Mouse (Mus musculus) inflammation-experienced regulatory T-cells, adult 16 weeks (primary cell): ENCODE data around the gene Prg2. TPM values are rescaled to one million over a fixed set of nuclear protein-coding genes. Genes with fewer than 3 reads are reported as not detected.

Experiments used
- polyA plus RNA-seq: library from polyadenylated mRNA; unstranded; fragments of 100-300 nt; shearing (Covaris generic); gene quantifications from one replicate; pipeline ENCODE4 v1.2.1, GENCODE M21; 2017

Prg2 gene
- polyA plus RNA-seq: not detected

GRCm38 (mm10) chr2:84980188-84980587 lies at the start of gene Prg2:
TSS of gene Prg2 (plus strand) at chr2:84980461.

GRCm38 (mm10) chr2:84936474-84937429 lies 43.5 kb upstream of the Prg2 start, which contains the start of gene Slc43a3:
TSS of gene Slc43a3 (plus strand) at chr2:84936579.

GRCm38 (mm10) chr2:84987930-84988329 lies 7.7 kb downstream of the Prg2 start, which contains the start of gene Prg3:
TSS of gene Prg3 (plus strand) at chr2:84988215.

Other genes with a start within 250 kb of the Prg2 start
- 3.9 TPM for gene Ypel4, start 246.4 kb upstream of the Prg2 start, polyA plus RNA-seq
- gene Gm19426, start 236.8 kb upstream of the Prg2 start, polyA plus RNA-seq: not detected
- gene Serping1, start 205.0 kb upstream of the Prg2 start, polyA plus RNA-seq: not detected
- gene Ube2l6, start 181.6 kb upstream of the Prg2 start, polyA plus RNA-seq: 74.0 TPM
- not detected for gene Smtnl1, start 157.8 kb upstream of the Prg2 start, polyA plus RNA-seq
- gene Timm10, start 153.5 kb upstream of the Prg2 start, polyA plus RNA-seq: 33.3 TPM
- 7.9 TPM for gene Slc43a1, start 141.6 kb upstream of the Prg2 start, polyA plus RNA-seq
- gene Rtn4rl2, start 93.8 kb upstream of the Prg2 start, polyA plus RNA-seq: not detected
- 11.6 TPM for gene Slc43a3, start 43.9 kb upstream of the Prg2 start, polyA plus RNA-seq
- 0.73 TPM for gene Prg3, start 7.8 kb downstream of the Prg2 start, polyA plus RNA-seq
- 249 TPM for gene Ssrp1, start 56.8 kb downstream of the Prg2 start, polyA plus RNA-seq
- gene P2rx3, start 57.0 kb downstream of the Prg2 start, polyA plus RNA-seq: 0.26 TPM
- gene Tnks1bp1, start 67.6 kb downstream of the Prg2 start, polyA plus RNA-seq: 16.6 TPM
- not detected for gene Aplnr, start 155.8 kb downstream of the Prg2 start, polyA plus RNA-seq
- gene Lrrc55, start 216.7 kb downstream of the Prg2 start, polyA plus RNA-seq: 0.09 TPM